Mouse (Mus musculus) embryonic stem cell, embryonic (primary cell): Measurements from ENCODE around the gene Pdap1.
"Not testable (repeated sequence)": the region's sequence is repeated elsewhere in the genome, so short reads cannot be mapped to it uniquely, and the experiment has no call there.

Experiments used
- CTCF ChIA-PET, 4 experiments: fragments of 300-600 bp in 2 of 4; fragments of 350-600 bp in 2 of 4; sonication (Branson Sonifier 250); formaldehyde crosslinking; loops; one replicate each; lab custom pipeline; 2022; ENCODE audit warnings: inconsistent platforms in 2 of 4; lab: Charles Lee
- POLR2A ChIA-PET, 4 experiments: fragments of 300-600 bp in 2 of 4; fragments of 350-600 bp in 2 of 4; sonication (Branson Sonifier 250); formaldehyde crosslinking; loops; one replicate each; lab custom pipeline; 2022; ENCODE audit warnings: antibody characterized with exemption in 4 of 4, inconsistent platforms in 1 of 4; lab: Charles Lee

Pdap1 gene

GRCm38 (mm10) chr5:145113416-145113815 is 26.6 kb downstream of the Pdap1 start:
- ChIA-PET POLR2A (interaction anchor here (0.6 to 7.7 kb wide), 40 partner anchors 9 to 567 kb away, joined by 3 to 74 read pairs (median 5); partner anchors contain the start of genes Arpc1a (in 2 of the 4), Kpna7 (in 2 of the 4), Cpsf4 (in 1 of the 4) and Ptcd1 (in 1 of the 4)), CTCF (interaction anchor here in 2 of 4 experiments (0.9 to 1.1 kb wide), 2 partner anchors 19 to 54 kb away, joined by 3 read pairs; no protein-coding TSS in a partner anchor)

DNA sequence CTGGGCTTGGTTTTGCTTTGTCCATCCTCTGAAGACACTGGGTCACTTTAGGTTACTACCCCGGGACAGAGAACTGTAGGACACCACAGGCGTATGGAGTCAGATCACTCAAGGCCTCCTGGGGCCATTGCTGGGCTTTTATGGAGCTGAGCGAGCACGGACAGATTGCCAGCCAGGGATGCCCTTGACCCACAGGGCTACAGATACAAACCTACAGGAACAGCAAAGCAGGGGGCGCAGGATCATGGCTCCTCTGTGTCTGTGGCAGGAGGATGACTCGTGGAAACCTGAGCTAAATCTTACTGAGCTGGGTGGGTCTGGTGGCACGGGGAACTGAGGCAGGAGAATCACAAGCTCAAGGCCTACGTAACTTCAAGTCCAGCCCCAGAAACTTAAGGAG is 27.5 kb downstream of the Pdap1 start:
- ChIA-PET CTCF (no interaction called here), POLR2A (interaction anchor here (0.6 to 7.7 kb wide), 17 partner anchors 10 to 567 kb away, joined by 3 to 74 read pairs (median 5); partner anchors contain the start of genes Arpc1a (in 1 of the 4), Cpsf4 (in 1 of the 4), Kpna7 (in 1 of the 4) and Nptx2 (in 1 of the 4))

DNA sequence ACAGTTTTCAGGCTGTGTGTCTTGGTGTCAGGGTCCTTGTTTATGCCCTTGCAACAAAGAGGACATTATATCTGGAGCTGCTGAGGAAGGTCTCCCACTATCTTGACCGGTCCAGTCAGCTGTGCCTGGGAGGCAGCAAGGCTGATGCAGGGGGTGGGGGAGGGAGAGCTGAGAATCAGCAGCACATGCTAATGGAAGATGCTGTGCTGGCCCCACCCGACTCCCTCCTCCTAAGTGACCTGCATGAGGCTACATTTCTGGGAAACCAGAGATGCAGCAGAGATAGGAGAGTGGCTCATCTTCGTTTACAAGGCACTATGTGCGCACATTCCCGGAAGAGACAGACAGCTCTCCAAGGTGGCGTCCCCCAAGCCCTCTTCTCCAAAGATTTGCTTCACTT is 29.6 kb downstream of the Pdap1 start:
- CTCF ChIA-PET: no interaction called here
- POLR2A ChIA-PET: interaction anchor here in 3 of 4 experiments (0.5 to 7.7 kb wide), 7 partner anchors 9 to 146 kb away, joined by 3 to 74 read pairs (median 3); no protein-coding TSS in a partner anchor

GRCm38 (mm10) chr5:145105694-145106275 is 34.3 kb downstream of the Pdap1 start:
- POLR2A ChIA-PET: interaction anchor here in 3 of 4 experiments (0.6 to 1.4 kb wide), 5 partner anchors 9 to 130 kb away, joined by 3 to 5 read pairs (median 3); partner anchors contain the start of genes Arpc1b (in 2 of the 3), Arpc1a (in 1 of the 3) and Kpna7 (in 1 of the 3)
- CTCF ChIA-PET: interaction anchor here in 2 of 4 experiments (0.5 to 0.6 kb wide), 3 partner anchors 11 to 105 kb away, joined by 3 read pairs; no protein-coding TSS in a partner anchor

- POLR2A ChIA-PET: interaction anchor here in 2 of 4 experiments (1.1 to 3.2 kb wide), 3 partner anchors 9 to 63 kb away, joined by 3 to 19 read pairs (median 7); partner anchors contain the start of genes Arpc1b (in 2 of the 2), Cpsf4 (in 1 of the 2) and Ptcd1 (in 1 of the 2)
- CTCF ChIA-PET: no interaction called here
Observed at GRCm38 (mm10) chr5:145104328-145104727, 35.7 kb downstream of the Pdap1 start.

- POLR2A ChIA-PET: interaction anchor here in 3 of 4 experiments (0.7 to 3.2 kb wide), 4 partner anchors 10 to 1683 kb away, joined by 3 to 19 read pairs (median 6); partner anchors contain the start of gene Arpc1b (in 2 of the 3)
- CTCF ChIA-PET: interaction anchor here in 1 of 4 experiments (1.1 kb wide), 1 partner anchor 12 kb away, joined by 3 read pairs; no protein-coding TSS in a partner anchor
Observed at GRCm38 (mm10) chr5:145102706-145103105, 37.3 kb downstream of the Pdap1 start.

- POLR2A ChIA-PET: interaction anchor here in 1 of 4 experiments (3.2 kb wide), 1 partner anchor 12 kb away, joined by 19 read pairs; the partner anchor contains the start of gene Arpc1b
- CTCF ChIA-PET: not testable (repeated sequence)
Observed at GRCm38 (mm10) chr5:145101451-145101850, 38.6 kb downstream of the Pdap1 start.

DNA sequence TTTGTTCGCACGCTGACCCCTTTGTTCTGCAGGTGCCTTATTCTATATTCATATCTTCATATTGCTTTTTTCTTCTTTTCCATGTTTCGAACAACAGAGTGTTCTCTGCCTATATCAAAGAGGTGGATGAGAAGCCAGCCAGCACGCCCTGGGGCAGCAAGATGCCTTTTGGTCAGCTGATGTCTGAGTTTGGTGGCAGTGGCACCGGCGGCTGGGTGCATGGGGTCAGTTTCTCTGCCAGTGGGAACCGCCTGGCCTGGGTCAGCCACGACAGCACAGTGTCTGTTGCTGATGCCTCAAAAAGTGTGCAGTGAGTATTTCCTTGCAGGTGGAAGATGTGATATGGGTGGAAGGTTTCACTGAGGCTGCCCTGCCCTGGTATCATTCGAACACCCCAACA is 39.1 kb downstream of the Pdap1 start:
- POLR2A ChIA-PET: interaction anchor here in 1 of 4 experiments (3.2 kb wide), 1 partner anchor 12 kb away, joined by 19 read pairs; the partner anchor contains the start of gene Arpc1b

GRCm38 (mm10) chr5:145098340-145098821 is 41.7 kb downstream of the Pdap1 start:
- CTCF ChIA-PET: interaction anchor here in 1 of 4 experiments (2.4 kb wide), 1 partner anchor 19 kb away, joined by 6 read pairs; no protein-coding TSS in a partner anchor

More for the DNA sequence above, 39.1 kb downstream of the Pdap1 start:
- CTCF ChIA-PET: no interaction called here

DNA sequence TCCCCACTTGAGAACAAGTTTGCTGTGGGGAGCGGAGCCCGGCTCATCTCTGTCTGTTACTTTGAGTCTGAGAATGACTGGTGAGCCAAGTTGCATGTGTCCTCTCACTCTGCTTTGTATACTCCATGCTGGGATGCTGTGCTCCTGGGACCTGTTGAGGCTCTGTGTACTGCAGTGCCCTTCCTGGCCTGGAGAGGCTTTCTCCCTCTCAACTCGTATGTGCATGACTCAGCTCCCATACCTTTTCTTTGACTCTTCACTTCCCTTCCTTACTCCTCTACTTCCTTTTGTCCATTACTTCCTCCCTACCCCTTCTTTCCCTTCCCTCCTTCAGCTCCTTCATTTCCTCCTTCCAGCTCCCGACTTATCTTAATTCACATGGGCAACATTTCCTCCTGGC is 43.8 kb downstream of the Pdap1 start:
- CTCF ChIA-PET: interaction anchor here in 1 of 4 experiments (1.1 kb wide), 1 partner anchor 302 kb away, joined by 4 read pairs; no protein-coding TSS in a partner anchor
- POLR2A ChIA-PET: interaction anchor here in 2 of 4 experiments (0.7 to 2.0 kb wide), 3 partner anchors 10 to 89 kb away, joined by 3 to 6 read pairs (median 4); partner anchors contain the start of gene Arpc1b (in 1 of the 2)

More at GRCm38 (mm10) chr5:145098340-145098821, 41.7 kb downstream of the Pdap1 start:
- POLR2A ChIA-PET: interaction anchor here in 2 of 4 experiments (0.7 to 1.0 kb wide), 2 partner anchors 10 to 14 kb away, joined by 4 to 5 read pairs; no protein-coding TSS in a partner anchor

GRCm38 (mm10) chr5:145089878-145090277 is 50.2 kb downstream of the Pdap1 start:
- CTCF ChIA-PET: interaction anchor here in 1 of 4 experiments (0.8 to 1.3 kb wide), 2 partner anchors 125 to 322 kb away, joined by 3 read pairs; partner anchors contain the start of gene Trrap
- POLR2A ChIA-PET: interaction anchor here in 3 of 4 experiments (0.6 to 1.3 kb wide), 4 partner anchors 23 to 114 kb away, joined by 3 to 4 read pairs (median 3); partner anchors contain the start of gene Arpc1b (in 1 of the 3)

DNA sequence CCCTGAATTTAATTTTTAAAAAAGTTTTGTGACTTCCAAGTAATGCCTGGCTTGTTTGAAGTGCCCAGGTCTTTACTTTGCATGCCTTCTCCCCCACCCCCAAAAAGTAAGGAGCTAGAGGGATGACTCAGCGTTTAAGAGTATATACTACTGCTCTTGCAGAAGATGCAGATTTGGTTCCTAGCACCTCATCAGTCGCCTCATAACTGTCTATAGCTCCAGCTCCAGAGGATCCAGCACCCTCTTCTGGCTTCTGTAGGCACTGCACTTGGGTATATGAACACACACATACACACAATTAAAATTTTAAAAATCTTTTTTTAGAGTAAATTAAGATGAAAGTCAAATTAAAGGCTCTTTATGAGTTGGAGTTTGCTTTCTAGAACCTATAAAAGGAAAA is 51.9 kb downstream of the Pdap1 start:
- CTCF ChIA-PET: interaction anchor here in 2 of 4 experiments (0.5 to 1.3 kb wide), 3 partner anchors 28 to 1702 kb away, joined by 3 read pairs; no protein-coding TSS in a partner anchor

DNA sequence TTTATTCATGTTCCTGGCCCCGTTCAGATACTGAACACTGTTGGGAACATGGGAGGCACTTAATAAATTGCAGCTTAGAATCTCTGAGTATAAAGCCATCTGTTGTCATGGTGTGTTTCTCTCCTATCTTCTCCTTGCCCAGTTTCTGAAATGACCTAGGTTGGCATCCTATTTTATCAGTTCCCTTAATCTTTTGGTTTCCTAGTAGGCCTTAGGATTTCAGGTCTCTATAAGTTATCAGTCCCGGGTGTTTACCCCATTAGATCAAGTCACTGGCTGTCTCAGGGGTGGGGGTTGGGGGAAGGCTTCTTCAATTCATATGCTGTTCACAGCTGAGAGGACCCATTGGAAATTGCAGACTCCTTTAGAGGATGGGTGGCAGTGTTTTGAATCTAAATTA is 55.2 kb downstream of the Pdap1 start:
- ChIA-PET CTCF (interaction anchor here in 1 of 4 experiments (0.6 kb wide), 1 partner anchor 209 kb away, joined by 3 read pairs; no protein-coding TSS in a partner anchor), POLR2A (interaction anchor here in 2 of 4 experiments (1.0 to 4.0 kb wide), 8 partner anchors 9 to 119 kb away, joined by 3 to 31 read pairs (median 5); partner anchors contain the start of genes Arpc1b (in 2 of the 2) and Zkscan5 (in 1 of the 2))

More for the DNA sequence above, 51.9 kb downstream of the Pdap1 start:
- POLR2A ChIA-PET: interaction anchor here in 2 of 4 experiments (0.5 to 1.8 kb wide), 6 partner anchors 8 to 51 kb away, joined by 3 to 5 read pairs (median 4); partner anchors contain the start of gene Arpc1b (in 1 of the 2)

DNA sequence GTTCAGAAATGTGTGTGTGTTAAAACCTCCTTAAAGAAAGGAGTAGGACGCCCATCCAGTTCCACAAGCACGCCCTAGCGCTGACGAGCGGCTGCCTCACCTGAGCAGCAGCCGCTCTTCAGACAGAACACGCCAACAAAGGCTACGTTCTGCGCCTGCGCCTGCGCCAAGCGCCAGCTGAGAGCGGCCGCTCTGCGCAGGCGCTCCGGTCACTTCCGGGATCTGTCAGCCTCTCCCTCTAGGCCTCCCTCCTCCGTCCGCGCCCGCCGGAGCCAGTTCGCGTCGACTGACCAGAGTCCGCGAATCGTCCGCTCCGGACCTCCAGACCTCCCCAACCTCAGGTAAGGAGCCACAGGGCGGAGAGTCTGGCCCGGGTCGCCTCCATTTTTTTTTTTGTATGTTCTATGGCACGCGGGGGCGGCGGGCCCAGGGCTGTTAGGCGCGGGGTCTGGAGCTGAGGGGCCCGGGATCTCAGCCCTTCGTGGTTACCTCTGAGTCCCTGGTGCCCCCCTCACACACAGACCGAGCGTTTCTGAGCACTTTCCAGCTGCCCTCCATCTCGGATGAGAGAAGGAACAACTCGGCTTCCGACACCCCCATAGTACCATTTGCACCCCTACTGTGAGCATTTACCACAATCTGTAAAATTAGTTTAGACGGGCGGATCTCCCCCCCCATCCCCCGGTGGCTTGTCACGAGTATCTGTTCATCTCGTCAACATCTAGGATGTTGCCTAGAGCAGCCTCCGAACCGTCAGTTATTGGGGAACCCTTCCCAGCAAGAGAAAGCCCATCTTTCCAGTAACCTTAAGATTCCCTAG is 56.2 kb downstream of the Pdap1 start, which contains the start of the genes Arpc1a and Kpna7:
Gene Arpc1a (plus strand): TSS at position 199 of the 820 bp plus-strand sequence.
Gene Kpna7 (minus strand): TSS at position 399 of the 820 bp plus-strand sequence.
- ChIA-PET POLR2A (interaction anchor here in 3 of 4 experiments (0.5 to 4.0 kb wide), 24 partner anchors 8 to 1751 kb away, joined by 3 to 31 read pairs (median 4); partner anchors contain the start of genes Arpc1b (in 2 of the 3), Zfp655 (in 2 of the 3) and Zkscan5 (in 1 of the 3)), CTCF (interaction anchor here in 3 of 4 experiments (0.6 to 1.3 kb wide), 6 partner anchors 9 to 95 kb away, joined by 3 to 8 read pairs (median 4); no protein-coding TSS in a partner anchor)

- POLR2A ChIA-PET: interaction anchor here in 3 of 4 experiments (0.5 to 4.0 kb wide), 22 partner anchors 8 to 1751 kb away, joined by 3 to 31 read pairs (median 5); partner anchors contain the start of genes Arpc1b (in 2 of the 3), Zfp655 (in 2 of the 3) and Zkscan5 (in 1 of the 3)
- CTCF ChIA-PET: interaction anchor here in 2 of 4 experiments (0.6 to 1.3 kb wide), 4 partner anchors 12 to 94 kb away, joined by 3 to 8 read pairs (median 4); no protein-coding TSS in a partner anchor
Observed at GRCm38 (mm10) chr5:145083201-145083600, 56.8 kb downstream of the Pdap1 start.
